Mouse (Mus musculus) testis, adult 2 months (tissue): ENCODE measurements at regions not wholly inside any gene's neighbourhood (a gene's known extent, or its start where the extent isn't known, plus 50 kb on each side); places are given as distances from the start of the nearest gene placed in this dataset.

ENCODE experiments used
- CTCF ChIP-seq: fragments of 200-500 bp; IDR thresholded peaks from 2 replicates; pipeline ENCODE4 v1.5.1; 2012; ENCODE audit warnings: low read depth, mild to moderate bottlenecking, inconsistent platforms, low read length, moderate library complexity; ENCODE audit not compliant: control insufficient read depth, insufficient read depth, insufficient replicate concordance
- POLR2A ChIP-seq: fragments of 200-500 bp; IDR thresholded peaks from 2 replicates; pipeline ENCODE4 v1.6.1; 2012; ENCODE audit warnings: low read depth, mild to moderate bottlenecking, inconsistent platforms, low read length, moderate library complexity; ENCODE audit not compliant: control insufficient read depth

DNA sequence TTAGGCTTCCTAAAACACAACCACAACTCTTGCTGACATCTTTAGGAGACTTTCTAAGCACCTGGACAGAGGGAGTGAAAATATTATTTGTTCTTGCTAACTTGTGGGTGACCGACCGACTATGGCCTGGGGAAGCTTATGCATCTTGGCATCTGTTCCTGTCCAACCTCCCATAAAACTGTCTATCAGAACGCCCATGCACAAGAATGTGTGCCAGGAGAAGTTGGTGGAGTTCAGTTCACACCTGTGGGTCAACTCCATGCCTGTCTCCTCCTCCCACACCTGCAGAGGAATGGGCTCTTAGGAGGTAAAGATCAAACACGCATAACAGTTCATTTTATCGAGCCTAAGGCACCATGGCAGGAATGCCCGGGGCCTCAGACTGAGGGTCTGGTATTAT, 232.7 kb upstream of the Elac2 start:
- no peak for TF ChIP-seq CTCF
- TF ChIP-seq POLR2A, result no peak
